Mouse (Mus musculus): ENCODE measurements around the gene Cacna1d. TPM values are rescaled to one million over a fixed set of nuclear protein-coding genes. Genes with fewer than 3 reads are reported as not detected.

The Cacna1d gene
- total RNA-seq, 2 experiments from 2014 or later = 2.7 to 3.5 TPM

GRCm38 (mm10) chr14:30015008-30015407, 476.2 kb downstream of the Cacna1d start:
- no peak for DNase-seq
- intact Hi-C loops (cut with DNase I) = no loop called here

DNA sequence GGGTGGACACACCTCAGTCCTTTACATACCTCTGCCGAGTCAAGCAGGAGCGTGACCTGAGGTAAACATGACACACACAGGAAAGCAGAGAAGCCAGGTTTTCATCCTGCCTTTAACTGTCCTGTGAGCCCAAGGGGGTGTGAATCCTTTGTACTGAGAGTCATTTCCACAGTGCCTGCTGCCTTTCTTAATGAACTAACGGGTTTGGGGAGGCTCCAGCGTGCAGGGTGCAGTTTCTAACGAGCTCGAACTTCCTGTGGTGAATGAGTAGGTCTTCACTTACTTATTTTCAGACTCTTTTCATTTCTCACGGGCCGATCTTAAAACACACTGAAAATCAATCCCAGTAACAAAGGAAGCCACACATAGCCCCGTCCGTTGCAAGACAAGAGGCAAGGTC, 476.8 kb downstream of the Cacna1d start:
- intact Hi-C loops (cut with DNase I) = no loop called here
- no peak for DNase-seq

- DNase-seq = no peak
- intact Hi-C loops (cut with DNase I) = no loop called here
Measured at GRCm38 (mm10) chr14:30011886-30012560, 479.2 kb downstream of the Cacna1d start.

GRCm38 (mm10) chr14:30009864-30010560, 481.2 kb downstream of the Cacna1d start:
- intact Hi-C loops (cut with DNase I) = no loop called here
- DNase-seq = peak; percentile 63 to 68

DNA sequence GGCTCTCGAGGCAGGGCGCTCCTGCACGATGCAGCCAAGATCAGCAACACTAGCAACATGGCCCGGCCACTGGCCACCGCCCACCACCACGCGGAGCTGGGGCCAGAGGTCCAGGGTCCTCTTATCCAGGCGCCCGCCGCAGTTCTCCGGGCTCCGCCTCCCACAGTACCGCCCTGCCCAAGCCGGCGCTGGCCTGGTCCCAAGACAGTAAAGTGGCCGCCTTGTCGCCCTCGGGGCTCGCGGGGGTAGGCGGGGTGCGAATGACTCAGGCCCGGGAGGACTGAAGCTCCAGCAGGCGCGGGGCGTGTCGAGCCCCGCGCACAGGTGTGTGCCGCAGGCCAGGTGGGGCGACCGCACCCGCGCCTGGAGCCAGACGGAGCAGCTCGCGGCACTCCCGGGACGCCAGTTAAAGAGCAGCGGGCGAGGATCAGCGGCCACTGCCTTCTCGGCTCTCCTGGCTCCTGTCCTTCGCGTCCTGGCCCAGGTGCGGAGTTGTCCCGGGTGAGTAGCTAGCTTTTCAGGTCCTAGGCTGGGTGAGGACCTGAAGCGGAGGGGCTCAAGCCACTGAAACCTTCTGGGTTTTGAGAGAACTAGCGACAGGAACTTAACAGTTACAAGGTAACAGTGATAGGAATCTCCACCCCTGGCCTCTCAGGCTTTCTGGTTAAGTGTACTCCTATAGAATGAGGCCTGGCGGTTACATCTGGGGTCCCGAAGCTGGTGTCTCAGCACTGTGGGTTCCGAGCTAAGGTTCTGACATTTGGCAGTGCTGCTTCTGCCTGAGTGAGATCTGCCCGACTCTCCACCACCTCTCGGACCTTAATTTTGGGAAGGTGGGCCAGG, 482.3 kb downstream of the Cacna1d start, which contains the start of the genes Il17rb and Chdh:
TSS of gene Il17rb (minus strand) at position 164 of the 843 bp plus-strand sequence.
TSS of gene Chdh (plus strand) at position 291 of the 843 bp plus-strand sequence.
- intact Hi-C loops (cut with DNase I) = no loop called here
- DNase-seq = peak; percentile 45 to 55

DNA sequence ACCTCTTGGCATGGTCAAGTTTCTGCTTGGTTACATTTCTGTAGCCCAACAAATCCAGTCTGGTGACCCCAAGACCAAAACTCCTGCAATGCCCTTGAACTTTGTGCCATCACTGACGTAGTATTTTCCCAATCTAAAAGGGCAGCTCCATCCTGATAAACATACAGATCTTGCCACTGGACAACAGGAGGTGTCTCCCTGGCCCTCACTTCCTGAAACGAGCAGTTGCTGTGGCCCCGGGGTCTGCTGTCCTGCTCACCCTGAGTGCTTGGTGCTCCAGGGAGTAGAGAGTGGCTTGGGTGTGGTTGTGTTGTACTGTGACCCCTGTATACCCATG, 491.8 kb downstream of the Cacna1d start:
- intact Hi-C loops (cut with DNase I) = loop anchor here (10.0 kb wide), 1 partner anchor 455 kb away; no protein-coding TSS in a partner anchor
- no peak for DNase-seq

GRCm38 (mm10) chr14:29998747-29999474, 492.3 kb downstream of the Cacna1d start:
- intact Hi-C loops (cut with DNase I) = loop anchor here (10.0 kb wide), 1 partner anchor 456 kb away; no protein-coding TSS in a partner anchor
- DNase-seq = no peak

GRCm38 (mm10) chr14:29997345-29997744, 493.9 kb downstream of the Cacna1d start:
- no peak for DNase-seq
- intact Hi-C loops (cut with DNase I) = loop anchor here (10.0 kb wide), 1 partner anchor 457 kb away; no protein-coding TSS in a partner anchor

- DNase-seq = no peak
- intact Hi-C loops (cut with DNase I) = loop anchor here (10.0 kb wide), 1 partner anchor 459 kb away; no protein-coding TSS in a partner anchor
Measured at GRCm38 (mm10) chr14:29996000-29996751, 495.1 kb downstream of the Cacna1d start.

DNA sequence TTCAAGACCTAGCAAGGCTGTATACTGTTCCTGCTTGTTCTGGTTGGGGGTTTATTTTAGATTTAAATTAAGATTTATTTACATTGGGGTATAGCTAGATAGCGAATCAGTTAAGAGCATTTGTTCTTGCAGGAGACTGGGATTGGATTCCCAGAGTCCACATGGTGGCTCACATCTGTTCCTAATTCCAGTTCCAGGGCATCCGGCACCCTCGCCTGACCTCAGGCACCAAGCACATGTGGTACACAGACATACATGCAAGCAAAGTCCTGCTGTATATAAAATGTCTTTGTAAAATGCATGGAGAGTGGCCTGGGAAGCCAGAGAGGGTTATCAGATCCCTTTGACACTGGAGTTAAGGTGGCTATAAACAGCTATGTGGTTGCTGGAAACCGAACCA, 496.3 kb downstream of the Cacna1d start:
- no peak for DNase-seq
- intact Hi-C loops (cut with DNase I) = loop anchor here (10.0 kb wide), 1 partner anchor 460 kb away; no protein-coding TSS in a partner anchor

Other genes starting within 250 kb of the Cacna1d start
- gene Dcp1a, start 11.9 kb downstream of the Cacna1d start, total RNA-seq (2021) = 10 to 100 TPM; 11.6 to 12.6 TPM
- 10 to 100 TPM; 32.9 to 50.2 TPM for gene Tkt, start 56.9 kb upstream of the Cacna1d start, total RNA-seq (2021)
- 10 to 100 TPM; 10.5 to 14.3 TPM for gene Prkcd, start 134.8 kb upstream of the Cacna1d start, total RNA-seq (2021)
- 1 to 10 TPM; 6.8 to 7.4 TPM for gene Rft1, start 162.9 kb upstream of the Cacna1d start, total RNA-seq (2021)
- gene Sfmbt1, start 223.4 kb upstream of the Cacna1d start, total RNA-seq (2021) = 10 to 100 TPM; 11.1 to 13.4 TPM

Data from heart, postnatal 36 days (tissue).